ENCODE assay signal across 21 mouse cellular contexts in genomic region chr7:132541566-132541965, GRCm38 (mm10). TPM values are rescaled to one million over a fixed set of nuclear protein-coding genes. Genes with fewer than 3 reads are reported as not detected.
"Had no signal": no experiment of that assay in that cellular context is flagged by ENCODE, and none has a peak within 500 bp of the region (broad histone marks: within the 10 kb centered on the region; RNA-seq: fewer than 3 reads in every experiment).

No protein-coding gene starts in this region.

- H3K4me3 ChIP-seq: kidney, embryonic 15.5 days; left cerebral cortex, adult 2 months; limb, embryonic 12.5 days; limb, embryonic 15.5 days; midbrain, embryonic 10.5 days; midbrain, embryonic 13.5 days had no signal

- ATAC-seq: liver, postnatal 0 days; lung, postnatal 0 days; midbrain, embryonic 13.5 days; midbrain, embryonic 16.5 days had no signal

- H3K4me1 ChIP-seq: limb, embryonic 12.5 days; limb, embryonic 15.5 days; midbrain, embryonic 10.5 days; midbrain, embryonic 13.5 days had no signal

- DNase-seq: kidney, adult 2 months; kidney, postnatal 10 days; kidney, postnatal 36 days; layer of hippocampus, postnatal 36 days; liver, postnatal 0 days; lung, embryonic 14.5 days; thymus, adult 18-20 months; thymus, postnatal 4 days had no signal

- H3K27me3 ChIP-seq: kidney, embryonic 15.5 days; limb, embryonic 12.5 days; limb, embryonic 15.5 days; midbrain, embryonic 13.5 days had no signal

- H3K4me2 ChIP-seq: kidney, embryonic 15.5 days; limb, embryonic 12.5 days; limb, embryonic 15.5 days; liver, embryonic 11.5 days; lung, embryonic 14.5 days; midbrain, embryonic 13.5 days had no signal

- H3K9ac ChIP-seq: kidney, embryonic 15.5 days; limb, embryonic 12.5 days; limb, embryonic 15.5 days; liver, embryonic 14.5 days; liver, postnatal 0 days; lung, embryonic 14.5 days; midbrain, embryonic 13.5 days had no signal

- H3K36me3 ChIP-seq: kidney, embryonic 15.5 days; limb, embryonic 12.5 days; limb, embryonic 15.5 days; midbrain, embryonic 10.5 days; midbrain, embryonic 13.5 days had no signal

- H3K9me3 ChIP-seq: kidney, embryonic 15.5 days; limb, embryonic 12.5 days; limb, embryonic 15.5 days; midbrain, embryonic 10.5 days; midbrain, embryonic 13.5 days had no signal

- H3K27ac ChIP-seq: kidney, embryonic 15.5 days; left cerebral cortex, adult 2 months; limb, embryonic 12.5 days; limb, embryonic 15.5 days; liver, embryonic 14.5 days; midbrain, embryonic 10.5 days; midbrain, embryonic 13.5 days had no signal

RNA-seq across cellular contexts. Expression of gene Nkx1-2, which starts 57.9 kb away (rescaled TPM):
- total RNA-seq: layer of hippocampus, postnatal 10 days; layer of hippocampus, postnatal 36 days; left cerebral cortex, adult 2 months; left cerebral cortex, postnatal 10 days had no signal
- polyA plus RNA-seq: kidney, adult 2 months; kidney, embryonic 15.5 days; limb, embryonic 12.5 days; liver, embryonic 11.5 days; liver, postnatal 0 days; lung, embryonic 14.5 days; lung, postnatal 0 days; stomach, embryonic 16.5 days had no signal
